Mouse (Mus musculus): Measurements from ENCODE around the gene Aff2.

- TF ChIP-seq CTCF (IDR thresholded peaks at IDR 0.05; ENCODE audit: low read depth) (no peak), EP300 (IDR thresholded peaks at IDR 0.05; ENCODE audit: low read depth) (no peak)
Measured at GRCm38 (mm10) chrX:69518040-69518575, 158.0 kb downstream of the Aff2 start.

All from liver, embryonic 14.5 days (tissue).